Mouse (Mus musculus): ENCODE measurements around the gene Elovl4. TPM values are rescaled to one million over a fixed set of nuclear protein-coding genes. Genes with fewer than 3 reads are reported as not detected.

The Elovl4 gene
- polyA plus RNA-seq, 1 experiment = 5.0 TPM

- no peak for TF ChIP-seq CTCF (IDR thresholded peaks at IDR 0.05; ENCODE audit: low read depth, low read length)
- no peak for TF ChIP-seq EP300 (IDR thresholded peaks at IDR 0.05; ENCODE audit: insufficient read depth, low read depth, low read length)
- TF ChIP-seq POLR2A (IDR thresholded peaks at IDR 0.05; ENCODE audit: insufficient read depth, low read length) = no peak
- no peak overlapping the region for H3K4me3 ChIP-seq (ENCODE audit: low read depth, low read length)
- H3K27ac ChIP-seq (ENCODE audit: insufficient read depth, low read length) = no peak overlapping the region
- H3K4me1 ChIP-seq (ENCODE audit: control insufficient read depth, insufficient read depth, low read length) = no peaks in the 10 kb centered on the region
- no peaks in the 10 kb centered on the region for H3K36me3 ChIP-seq (ENCODE audit: control insufficient read depth, insufficient read depth, low read length, poor library complexity, severe bottlenecking)
- H3K9ac ChIP-seq (ENCODE audit: low read depth, poor library complexity, severe bottlenecking) = no peak overlapping the region
- H3K27me3 ChIP-seq (ENCODE audit: control insufficient read depth, insufficient read depth, low read length, poor library complexity, severe bottlenecking) = no peaks in the 10 kb centered on the region; the same call in 1 of the 2 replicates
- 0 out of 2 replicates have a peak, but pooled peaks cover 5% of the 10 kb centered on the region for H3K9me3 ChIP-seq (replicated peaks; ENCODE audit: control insufficient read depth, insufficient read depth, low read length, poor library complexity, severe bottlenecking)
Observed at GRCm38 (mm10) chr9:83829896-83830295, 23.8 kb upstream of the Elovl4 start.

DNA sequence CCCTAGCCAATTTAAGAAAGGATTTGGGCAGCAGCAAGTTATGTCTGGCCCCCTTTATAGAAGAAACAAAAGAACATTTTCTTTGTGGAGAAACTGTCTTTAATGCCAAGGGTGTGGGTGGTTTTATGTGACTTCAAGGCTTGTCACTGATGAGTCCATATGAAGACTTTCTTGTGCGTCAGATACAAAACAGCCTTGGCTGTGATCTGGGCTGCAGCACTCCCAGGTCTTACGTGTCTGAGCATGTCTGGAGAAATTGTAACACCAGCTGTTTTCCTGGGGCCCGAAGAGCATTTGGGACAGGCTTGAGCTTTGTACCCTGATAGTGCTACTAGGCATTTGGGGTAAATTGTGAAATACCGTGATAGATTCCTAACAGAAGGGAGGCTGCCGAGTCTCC, 16.8 kb upstream of the Elovl4 start:
- H3K4me1 ChIP-seq (ENCODE audit: control insufficient read depth, insufficient read depth, low read length) = no peaks in the 10 kb centered on the region
- no peak overlapping the region for H3K9ac ChIP-seq (ENCODE audit: low read depth, poor library complexity, severe bottlenecking)
- no peak overlapping the region for H3K27ac ChIP-seq (ENCODE audit: insufficient read depth, low read length)
- 0 out of 2 replicates have a peak, but pooled peaks cover 5% of the 10 kb centered on the region for H3K9me3 ChIP-seq (replicated peaks; ENCODE audit: control insufficient read depth, insufficient read depth, low read length, poor library complexity, severe bottlenecking)
- TF ChIP-seq CTCF (IDR thresholded peaks at IDR 0.05; ENCODE audit: low read depth, low read length) (no peak), POLR2A (IDR thresholded peaks at IDR 0.05; ENCODE audit: insufficient read depth, low read length) (no peak), EP300 (IDR thresholded peaks at IDR 0.05; ENCODE audit: insufficient read depth, low read depth, low read length) (no peak)
- H3K36me3 ChIP-seq (ENCODE audit: control insufficient read depth, insufficient read depth, low read length, poor library complexity, severe bottlenecking) = no peaks in the 10 kb centered on the region
- no peaks in the 10 kb centered on the region for H3K27me3 ChIP-seq (ENCODE audit: control insufficient read depth, insufficient read depth, low read length, poor library complexity, severe bottlenecking)
- H3K4me3 ChIP-seq (ENCODE audit: low read depth, low read length) = no peak overlapping the region

DNA sequence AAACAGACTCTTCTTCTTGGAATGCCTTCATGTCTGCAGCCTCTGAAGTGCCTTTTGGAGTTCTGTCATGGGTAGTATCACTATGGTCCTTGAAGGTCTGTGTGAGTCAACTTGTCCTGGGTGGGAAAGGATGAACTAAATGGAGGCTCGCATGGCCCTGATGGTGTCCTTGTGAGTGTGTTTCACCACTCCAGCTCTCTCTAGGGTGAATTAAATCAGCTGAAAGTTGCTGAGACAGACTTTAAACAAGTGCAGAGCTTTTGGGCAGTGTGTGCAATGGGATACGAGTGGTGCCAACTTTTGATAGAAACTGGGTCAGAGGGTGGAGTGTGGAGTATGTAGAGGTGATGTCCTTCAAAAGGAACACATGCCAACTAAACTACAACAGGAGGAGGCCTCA, 14.9 kb upstream of the Elovl4 start:
- Histone ChIP-seq H3K9ac (ENCODE audit: low read depth, poor library complexity, severe bottlenecking) (no peak overlapping the region), H3K36me3 (ENCODE audit: control insufficient read depth, insufficient read depth, low read length, poor library complexity, severe bottlenecking) (no peaks in the 10 kb centered on the region), H3K27me3 (ENCODE audit: control insufficient read depth, insufficient read depth, low read length, poor library complexity, severe bottlenecking) (no peaks in the 10 kb centered on the region), H3K27ac (ENCODE audit: insufficient read depth, low read length) (no peak overlapping the region), H3K4me1 (ENCODE audit: control insufficient read depth, insufficient read depth, low read length) (no peaks in the 10 kb centered on the region), H3K4me3 (ENCODE audit: low read depth, low read length) (no peak overlapping the region), H3K9me3 (replicated peaks; ENCODE audit: control insufficient read depth, insufficient read depth, low read length, poor library complexity, severe bottlenecking) (0 out of 2 replicates have a peak, but pooled peaks cover 5% of the 10 kb centered on the region)
- no peak for TF ChIP-seq CTCF (IDR thresholded peaks at IDR 0.05; ENCODE audit: low read depth, low read length)
- no peak for TF ChIP-seq EP300 (IDR thresholded peaks at IDR 0.05; ENCODE audit: insufficient read depth, low read depth, low read length)
- TF ChIP-seq POLR2A (IDR thresholded peaks at IDR 0.05; ENCODE audit: insufficient read depth, low read length) = no peak

DNA sequence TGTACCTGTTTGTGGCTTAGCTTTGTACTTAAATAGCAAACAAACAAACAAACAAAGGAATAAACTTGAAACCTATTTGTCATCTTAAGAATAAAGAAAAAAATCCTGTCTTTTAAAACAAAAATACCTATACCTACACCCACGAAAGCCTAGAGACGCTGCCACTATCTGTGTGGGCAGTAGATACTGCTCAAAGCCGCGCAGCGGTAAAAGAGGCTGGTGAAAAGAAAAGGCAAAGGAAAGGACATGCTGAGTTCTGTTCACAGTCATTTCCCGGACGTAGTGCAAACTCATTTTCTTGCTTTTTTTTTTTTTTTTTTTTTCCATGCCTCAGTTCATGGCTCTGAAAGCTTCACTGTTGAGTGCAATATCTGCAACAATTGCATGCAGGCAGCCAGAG, 13.1 kb upstream of the Elovl4 start:
- TF ChIP-seq POLR2A (IDR thresholded peaks at IDR 0.05; ENCODE audit: insufficient read depth, low read length) (no peak), CTCF (IDR thresholded peaks at IDR 0.05; ENCODE audit: low read depth, low read length) (no peak)
- no peak overlapping the region for H3K27ac ChIP-seq (ENCODE audit: insufficient read depth, low read length)

DNA sequence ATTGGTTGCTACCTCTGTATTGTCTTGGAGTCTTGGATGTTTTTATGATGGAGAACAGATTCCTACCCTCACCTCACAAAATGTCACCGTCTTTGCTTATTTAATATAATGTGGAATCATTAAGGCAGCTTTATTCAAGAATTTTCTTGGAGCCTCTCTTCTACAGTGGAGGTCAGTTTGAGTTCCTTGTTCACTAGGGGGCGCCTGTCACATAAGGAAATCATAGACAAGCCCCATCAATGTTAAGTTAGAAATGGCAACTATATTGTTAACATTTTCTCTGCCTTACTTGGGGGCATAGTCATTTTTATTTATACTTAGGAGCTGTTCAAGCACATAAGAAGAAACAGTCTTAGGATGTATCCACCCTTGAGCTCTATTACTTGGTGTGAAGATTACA, 1.5 kb upstream of the Elovl4 start:
- Histone ChIP-seq H3K27me3 (ENCODE audit: control insufficient read depth, insufficient read depth, low read length, poor library complexity, severe bottlenecking) (peaks cover 5% of the 10 kb centered on the region; the same call in 1 of the 2 replicates), H3K9ac (ENCODE audit: low read depth, poor library complexity, severe bottlenecking) (no peak overlapping the region), H3K36me3 (ENCODE audit: control insufficient read depth, insufficient read depth, low read length, poor library complexity, severe bottlenecking) (no peaks in the 10 kb centered on the region), H3K9me3 (replicated peaks; ENCODE audit: control insufficient read depth, insufficient read depth, low read length, poor library complexity, severe bottlenecking) (no peaks in the 10 kb centered on the region), H3K4me1 (ENCODE audit: control insufficient read depth, insufficient read depth, low read length) (no peaks in the 10 kb centered on the region), H3K27ac (ENCODE audit: insufficient read depth, low read length) (no peak overlapping the region), H3K4me3 (ENCODE audit: low read depth, low read length) (no peak overlapping the region)
- TF ChIP-seq POLR2A (IDR thresholded peaks at IDR 0.05; ENCODE audit: insufficient read depth, low read length) (no peak), CTCF (IDR thresholded peaks at IDR 0.05; ENCODE audit: low read depth, low read length) (no peak), EP300 (IDR thresholded peaks at IDR 0.05; ENCODE audit: insufficient read depth, low read depth, low read length) (no peak)

More for the DNA sequence above, 13.1 kb upstream of the Elovl4 start:
- Histone ChIP-seq H3K4me1 (ENCODE audit: control insufficient read depth, insufficient read depth, low read length) (no peaks in the 10 kb centered on the region), H3K27me3 (ENCODE audit: control insufficient read depth, insufficient read depth, low read length, poor library complexity, severe bottlenecking) (no peaks in the 10 kb centered on the region), H3K36me3 (ENCODE audit: control insufficient read depth, insufficient read depth, low read length, poor library complexity, severe bottlenecking) (no peaks in the 10 kb centered on the region), H3K9me3 (replicated peaks; ENCODE audit: control insufficient read depth, insufficient read depth, low read length, poor library complexity, severe bottlenecking) (no peaks in the 10 kb centered on the region), H3K9ac (ENCODE audit: low read depth, poor library complexity, severe bottlenecking) (no peak overlapping the region), H3K4me3 (ENCODE audit: low read depth, low read length) (no peak overlapping the region)

DNA sequence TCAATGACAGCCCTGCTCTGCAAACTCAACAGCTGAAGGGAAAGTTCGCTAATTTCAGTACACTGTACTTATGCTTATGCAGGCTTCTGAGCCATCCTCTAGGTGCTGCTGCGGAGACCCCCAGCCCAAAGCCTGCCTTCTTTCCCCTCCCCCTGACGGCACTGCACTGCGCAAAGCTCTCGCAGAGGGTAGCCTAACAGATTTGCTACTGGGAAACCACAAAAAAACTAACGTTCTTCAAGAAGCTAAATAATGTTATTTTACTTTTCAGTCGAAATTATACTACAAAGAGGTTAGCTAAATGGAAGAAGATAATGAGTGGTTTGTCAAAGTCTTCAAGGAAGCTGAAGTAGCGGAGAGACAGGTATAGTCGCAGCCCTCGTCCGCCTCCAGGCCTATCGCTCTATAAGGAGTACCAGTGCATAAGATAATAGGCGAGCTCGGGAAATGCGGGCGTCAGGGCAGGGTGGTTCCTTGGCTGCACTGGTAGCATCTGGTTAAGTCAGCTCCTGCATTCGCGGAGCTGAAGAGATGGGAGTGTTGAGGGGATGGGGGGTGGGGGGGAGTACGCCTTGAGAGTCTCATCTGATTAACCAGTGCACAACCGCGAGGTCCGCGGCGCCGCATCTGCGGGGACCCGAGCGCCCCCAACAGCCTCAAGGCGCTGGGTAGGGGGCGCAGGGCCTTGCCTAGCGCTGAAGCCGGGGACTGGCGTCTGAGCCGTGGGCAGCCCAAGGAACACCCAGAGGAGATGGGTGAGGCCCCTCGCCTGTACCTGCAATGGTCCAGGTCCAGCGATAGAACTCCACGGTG, 707 bp downstream of the Elovl4 start:
- Histone ChIP-seq H3K27ac (ENCODE audit: insufficient read depth, low read length) (no peak overlapping the region), H3K9ac (ENCODE audit: low read depth, poor library complexity, severe bottlenecking) (peak overlapping the region; percentile 21), H3K4me3 (ENCODE audit: low read depth, low read length) (peak overlapping the region; percentile 81), H3K9me3 (replicated peaks; ENCODE audit: control insufficient read depth, insufficient read depth, low read length, poor library complexity, severe bottlenecking) (no peaks in the 10 kb centered on the region), H3K4me1 (ENCODE audit: control insufficient read depth, insufficient read depth, low read length) (no peaks in the 10 kb centered on the region), H3K27me3 (ENCODE audit: control insufficient read depth, insufficient read depth, low read length, poor library complexity, severe bottlenecking) (peaks cover 5% of the 10 kb centered on the region; the same call in 1 of the 2 replicates), H3K36me3 (ENCODE audit: control insufficient read depth, insufficient read depth, low read length, poor library complexity, severe bottlenecking) (no peaks in the 10 kb centered on the region)
- TF ChIP-seq EP300 (IDR thresholded peaks at IDR 0.05; ENCODE audit: insufficient read depth, low read depth, low read length) = no peak
- TF ChIP-seq CTCF (IDR thresholded peaks at IDR 0.05; ENCODE audit: low read depth, low read length) = no peak
- no peak for TF ChIP-seq POLR2A (IDR thresholded peaks at IDR 0.05; ENCODE audit: insufficient read depth, low read length)
